Mouse (Mus musculus) layer of hippocampus, adult 9-10 months (tissue): ENCODE results near the gene Asb16.
A peak's percentile ranks its signal among the peaks of the same experiment; 100 is the strongest.
"Not testable (repeated sequence)": the region's sequence is repeated elsewhere in the genome, so short reads cannot be mapped to it uniquely, and the experiment has no call there.

ENCODE experiments used
- DNase-seq: peaks from one replicate; pipeline ENCODE4 v3.0.0; 2022; ENCODE audit warnings: low spot score

Gene Asb16

DNA sequence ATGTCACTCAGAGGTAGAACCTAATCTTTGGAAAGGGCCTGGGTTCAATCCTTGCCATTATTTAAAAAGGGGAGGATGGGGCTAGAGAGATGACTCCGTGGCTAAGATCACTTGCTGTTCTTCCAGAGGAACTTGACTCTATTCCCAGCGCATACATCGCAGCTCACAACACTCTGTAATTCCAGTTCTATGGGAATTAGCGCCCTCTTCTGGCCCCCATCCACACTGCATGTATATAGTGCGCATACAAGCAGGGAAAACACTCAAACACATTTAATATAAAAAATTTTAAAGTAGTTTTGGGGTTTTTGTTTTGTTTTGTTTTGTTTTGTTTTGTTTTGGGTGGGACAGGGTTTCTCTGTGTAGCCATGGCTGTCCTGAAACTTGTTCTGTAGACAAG, 26.7 kb upstream of the Asb16 start:
- DNase-seq = no peak

DNA sequence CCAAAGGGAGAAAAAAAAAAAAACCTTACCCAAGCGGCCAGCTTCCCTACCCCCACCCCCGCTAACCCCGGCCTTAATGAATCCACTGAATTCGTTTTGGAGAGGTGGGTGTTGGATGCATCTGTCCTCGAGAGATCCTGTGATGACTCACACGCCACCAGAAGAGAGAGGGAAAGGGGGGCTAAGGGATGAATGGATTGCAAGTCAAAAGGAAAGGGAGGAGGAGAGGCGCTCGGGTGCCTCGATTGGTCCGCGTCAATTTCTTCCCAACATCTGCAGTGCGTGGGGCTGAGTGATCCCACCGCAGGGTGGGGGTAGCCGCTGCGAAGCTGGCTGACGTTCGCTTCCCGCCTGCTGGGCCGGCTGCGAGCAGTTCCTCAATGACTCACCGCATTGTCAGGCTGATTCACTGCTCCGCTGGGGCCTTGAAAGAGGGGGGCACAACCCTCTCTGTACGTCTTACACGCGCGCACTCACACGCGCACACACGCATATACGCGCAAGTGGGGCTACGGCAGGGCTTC, 23.6 kb upstream of the Asb16 start:
- DNase-seq = no peak

DNA sequence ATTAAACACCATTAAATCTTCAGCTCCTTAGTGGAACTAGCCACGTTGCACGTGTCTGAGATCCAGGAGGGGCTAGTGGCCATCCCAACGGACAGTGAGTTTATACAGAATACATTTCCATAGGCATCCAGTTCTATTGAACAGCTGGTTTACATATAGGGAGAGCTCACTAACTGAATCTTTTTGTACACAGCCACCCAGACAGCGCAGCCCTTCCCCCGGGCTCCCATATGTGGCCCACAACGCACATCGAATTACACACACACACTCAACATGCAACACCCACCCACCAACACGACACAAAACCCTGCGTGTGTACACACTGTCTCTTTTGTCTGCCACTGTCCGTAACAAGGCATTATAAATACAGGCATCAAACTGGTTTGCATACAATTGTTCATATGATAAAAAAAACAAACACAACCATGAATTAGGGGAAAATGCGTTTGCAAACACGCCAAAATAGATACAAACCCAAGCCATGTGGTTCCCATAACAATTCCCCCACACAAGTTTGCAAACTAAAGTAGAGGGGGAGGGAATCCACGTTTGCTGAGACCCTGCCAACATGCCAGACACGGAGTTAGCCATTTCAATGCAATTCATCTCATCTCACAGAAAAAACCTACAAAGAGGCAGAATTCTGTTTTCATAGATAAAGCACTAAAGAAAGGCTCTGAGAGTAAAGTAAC, 22.8 kb upstream of the Asb16 start:
- no peak for DNase-seq

DNA sequence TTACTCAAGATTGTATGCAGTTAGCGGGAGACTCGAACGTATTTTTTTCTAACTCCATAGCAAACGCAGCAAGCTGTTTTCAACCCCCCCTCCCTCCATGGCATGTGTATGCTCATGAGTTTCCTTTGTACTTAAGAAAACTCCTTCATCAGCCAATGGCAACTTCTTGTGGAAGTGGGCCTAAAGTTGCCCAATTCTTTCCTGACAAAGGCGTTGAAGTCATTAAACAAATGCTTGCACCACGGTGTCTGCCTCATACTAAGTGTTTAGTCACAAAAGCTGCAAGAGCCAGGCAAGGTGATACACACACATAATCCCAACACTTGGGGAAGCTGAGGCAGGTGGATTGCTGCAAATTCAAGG, 22.3 kb upstream of the Asb16 start:
- no peak for DNase-seq

DNA sequence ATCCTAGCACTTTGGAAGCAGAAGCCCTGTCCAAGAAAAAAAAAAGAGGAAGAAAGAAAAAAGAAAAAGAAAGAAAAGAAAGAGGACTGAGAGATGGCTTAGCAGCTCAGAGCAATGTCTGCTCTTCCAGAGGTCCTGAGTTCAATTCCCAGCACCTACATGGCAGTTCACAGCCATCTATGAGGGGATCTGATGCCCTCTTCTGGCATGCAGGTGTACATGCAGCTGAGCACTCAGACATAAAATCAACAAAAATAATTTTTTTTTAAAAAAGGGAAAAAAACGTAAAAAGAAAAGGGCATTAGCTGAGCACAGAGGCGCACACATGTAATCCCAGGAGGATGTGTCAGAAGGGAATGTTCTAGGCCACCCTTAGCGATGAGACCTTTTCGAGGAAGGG, 21.7 kb upstream of the Asb16 start:
- no peak for DNase-seq

DNA sequence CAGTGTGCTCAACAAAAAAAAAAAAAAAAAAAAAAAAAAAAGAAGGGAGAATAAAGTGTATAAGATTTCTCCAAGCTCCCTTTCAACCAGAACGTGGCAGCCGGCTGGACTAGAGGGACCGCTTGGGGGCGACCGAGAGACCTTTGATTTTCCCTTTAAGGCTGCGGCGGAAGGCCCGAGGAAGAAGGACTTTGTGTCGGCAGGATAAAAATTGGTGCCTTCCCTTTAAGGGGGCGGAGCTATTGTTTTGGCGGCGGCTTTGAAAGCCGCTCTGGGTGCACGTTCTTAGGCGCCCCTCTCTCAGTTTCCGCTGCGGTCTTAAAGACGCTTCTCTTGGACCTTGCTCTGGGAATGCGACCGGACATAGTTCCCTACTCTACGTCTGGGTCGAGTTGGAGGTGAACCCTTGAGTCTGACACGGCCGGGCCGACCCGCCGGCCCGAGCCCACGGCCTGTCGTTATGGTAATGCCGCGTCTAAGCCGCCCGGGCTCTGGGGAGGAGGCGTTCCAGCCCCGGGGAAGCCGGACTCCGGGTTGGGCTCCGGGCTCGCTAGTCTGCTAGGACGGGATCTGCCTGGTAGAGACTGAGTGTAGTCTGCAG, 19.8 kb upstream of the Asb16 start, which contains the start of gene BC030867:
Gene BC030867 (plus strand): TSS at position 253 of the 601 bp plus-strand sequence.
- DNase-seq = peak; percentile 83

DNA sequence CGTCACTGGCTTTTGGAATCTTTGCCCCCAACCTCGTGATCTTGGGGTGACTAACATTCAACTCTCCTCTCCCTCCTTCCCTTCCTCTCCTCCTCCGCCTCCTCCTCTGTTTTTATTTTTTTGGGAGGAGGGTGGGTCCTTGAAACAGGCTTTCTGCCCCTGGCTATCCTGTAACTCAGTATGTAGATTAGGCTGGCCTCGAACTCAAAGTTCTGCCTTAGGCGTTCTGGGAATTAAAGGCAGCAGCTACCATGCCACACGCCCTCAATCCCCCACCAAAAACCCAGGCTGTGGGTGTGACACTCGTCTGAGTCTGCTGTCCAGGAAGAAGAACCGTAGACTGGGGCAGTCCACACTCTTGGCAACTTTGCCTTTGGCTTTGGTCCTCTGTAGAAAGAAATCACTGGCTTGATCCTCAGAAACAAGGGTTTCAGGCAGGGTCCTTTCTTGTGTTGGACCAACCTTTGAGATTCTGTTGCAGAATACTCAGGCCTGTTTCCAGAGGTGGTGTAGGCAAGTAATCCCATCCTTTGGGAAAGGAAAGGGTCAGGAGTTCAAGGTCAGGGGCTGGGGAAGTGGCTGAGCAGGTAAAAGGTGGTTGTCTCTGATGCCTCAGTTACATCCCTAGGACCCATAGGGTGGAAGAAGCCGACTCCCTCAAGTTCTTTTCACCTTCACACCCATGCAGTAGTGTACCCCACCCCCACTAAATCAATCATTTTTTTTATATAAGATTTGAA, 19.0 kb upstream of the Asb16 start:
- no peak for DNase-seq

DNA sequence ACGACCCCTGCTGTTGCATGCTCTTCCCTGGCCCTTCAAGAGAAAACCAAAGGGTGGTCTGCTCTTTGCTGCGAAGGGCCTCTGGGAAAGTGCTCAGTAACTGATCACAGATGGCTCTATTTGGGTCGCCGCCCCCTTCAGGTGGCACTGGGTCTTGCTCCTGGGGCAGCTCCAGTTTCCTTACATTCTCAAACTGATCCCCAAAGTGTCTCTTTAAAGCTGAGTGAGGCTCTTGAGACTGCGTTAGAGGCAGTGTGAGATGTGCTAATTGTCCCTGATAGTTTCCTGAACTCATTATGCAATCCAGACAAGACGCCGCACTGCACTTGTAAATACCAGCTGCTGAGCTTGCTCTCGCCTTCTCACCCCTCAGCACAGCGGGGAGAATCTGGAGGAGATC, 11.0 kb upstream of the Asb16 start:
- no peak for DNase-seq

DNA sequence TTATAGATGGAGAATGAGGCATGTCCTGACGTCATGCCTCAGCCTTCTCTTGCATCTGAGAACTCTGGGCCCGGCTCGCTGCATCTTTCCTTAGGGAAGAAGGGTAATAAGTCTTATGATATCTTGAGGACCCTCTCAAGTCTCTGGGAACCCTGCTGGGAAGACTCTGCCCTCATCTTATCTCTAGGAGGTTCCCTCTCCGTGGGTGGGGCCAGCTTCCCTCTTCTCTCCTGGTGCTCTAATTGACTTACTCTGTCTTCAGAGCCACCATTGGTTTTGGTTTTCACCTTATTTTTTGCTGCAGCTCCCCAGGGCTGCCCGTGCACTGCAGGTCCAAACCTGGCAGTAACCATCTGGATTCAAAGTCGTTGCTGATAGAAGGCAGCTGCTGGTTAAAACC, 10.4 kb upstream of the Asb16 start:
- no peak for DNase-seq

DNA sequence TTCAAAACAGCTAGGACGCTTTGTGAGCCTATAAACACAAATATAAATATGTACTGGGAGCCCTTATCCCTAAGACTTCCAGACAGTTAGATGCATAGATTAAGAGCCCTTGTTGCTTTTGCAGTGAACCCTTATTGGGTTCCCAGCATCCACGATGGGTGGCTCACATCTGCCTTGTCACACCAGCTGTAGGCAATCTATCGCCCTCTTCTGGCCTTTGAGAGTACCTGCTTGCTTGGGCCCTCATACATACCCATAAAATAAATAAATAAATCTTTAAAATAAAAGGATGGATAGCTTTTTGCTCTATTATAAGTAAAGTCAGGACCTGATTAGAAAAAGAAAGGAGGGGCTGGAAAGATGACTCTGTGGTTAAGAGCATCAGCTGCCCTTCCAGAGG, 10.0 kb upstream of the Asb16 start:
- DNase-seq = no peak

DNA sequence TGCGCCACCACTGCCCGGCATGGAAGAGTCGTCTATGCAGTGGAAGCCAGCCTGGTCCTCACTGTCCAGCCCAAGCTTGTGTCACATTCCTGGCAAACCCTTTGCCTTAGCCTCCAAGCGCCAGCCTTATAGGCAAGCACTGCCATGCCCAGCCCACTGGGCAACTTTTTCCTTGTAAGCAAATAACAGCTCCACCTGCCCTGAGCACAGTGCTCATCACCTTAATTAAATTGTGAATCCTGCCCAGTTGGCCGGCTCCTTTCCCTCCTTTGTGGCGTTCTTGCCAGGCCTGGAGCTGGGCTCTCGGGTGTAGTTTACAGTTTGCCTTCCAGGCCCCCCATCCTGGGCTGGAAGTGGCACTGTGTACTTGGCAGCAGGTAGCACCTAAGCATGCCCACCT, 5.3 kb upstream of the Asb16 start:
- DNase-seq = no peak

DNA sequence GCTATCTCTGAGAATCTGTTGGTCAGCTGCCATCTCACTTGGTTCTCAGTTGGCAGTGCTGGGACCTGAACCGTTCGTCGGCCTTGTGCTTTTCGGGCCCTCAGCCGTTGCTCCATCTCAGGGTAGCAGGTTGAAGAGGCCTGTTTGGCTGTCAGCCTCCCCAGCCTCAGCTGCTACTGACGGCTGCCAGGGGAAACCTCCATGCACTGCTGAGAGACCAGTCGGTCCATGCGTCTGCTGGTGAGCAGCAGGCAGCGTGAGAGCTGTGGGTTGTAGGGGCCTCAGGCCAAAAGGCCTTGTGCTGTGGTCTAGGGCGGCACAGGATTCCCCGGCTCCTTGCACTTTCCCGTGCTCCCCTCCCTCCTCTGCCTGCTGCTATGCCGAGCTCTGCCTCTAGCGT, 2.7 kb upstream of the Asb16 start:
- DNase-seq = no peak

DNA sequence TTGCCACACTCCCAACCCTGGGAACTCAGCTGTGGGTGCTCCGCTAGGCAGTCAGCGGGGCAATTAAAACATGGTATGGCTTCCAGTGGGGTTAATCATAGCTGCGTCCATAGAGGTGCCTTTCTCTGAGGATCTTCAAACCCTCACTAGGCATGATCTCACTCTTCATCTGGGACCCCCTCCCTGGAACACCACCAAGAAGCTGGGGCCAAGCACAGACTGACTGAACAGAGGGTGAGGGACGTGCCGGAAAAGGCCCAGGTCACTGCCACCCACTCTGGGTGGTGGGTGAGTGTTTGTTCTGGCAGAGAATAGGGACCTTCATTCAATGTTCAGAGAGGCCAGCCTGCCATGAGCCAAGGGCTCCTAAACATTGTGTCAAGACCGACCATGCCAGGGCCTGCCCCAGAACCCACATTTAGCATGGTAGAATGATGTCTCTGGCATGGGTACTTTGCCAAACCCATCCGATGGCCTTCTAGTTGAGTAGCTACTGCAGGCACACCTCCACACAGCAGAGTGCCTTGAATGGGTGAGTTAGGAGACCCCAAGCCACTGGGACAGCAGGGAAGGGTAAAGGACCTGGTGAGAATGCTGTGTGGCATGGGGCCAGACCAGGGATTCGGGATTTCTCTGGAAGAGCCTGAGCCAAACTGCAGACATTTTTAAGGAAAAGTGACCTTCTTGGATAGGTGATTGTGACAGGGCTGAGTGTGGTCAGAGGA, 1.8 kb upstream of the Asb16 start:
- no peak for DNase-seq

DNA sequence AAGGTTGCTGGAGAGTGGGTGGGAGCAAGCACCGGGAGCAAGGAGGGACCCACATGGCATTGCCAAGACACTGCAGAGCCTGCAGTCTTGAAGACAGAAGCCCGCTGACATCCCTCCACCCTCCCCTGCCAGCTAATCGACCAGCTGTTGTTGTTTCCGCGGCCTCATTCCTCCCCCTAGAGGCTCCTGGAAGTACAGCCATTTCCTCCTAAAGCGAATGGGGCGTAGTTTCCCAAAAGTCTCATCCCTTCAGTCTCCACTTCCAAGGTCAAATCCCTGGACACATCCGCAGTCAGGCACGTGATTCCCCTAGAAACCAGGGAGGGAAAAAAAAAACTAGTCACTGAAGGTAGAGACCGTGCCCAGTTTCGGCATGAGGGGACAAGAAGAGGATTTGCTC, 1.1 kb upstream of the Asb16 start:
- DNase-seq = no peak

DNA sequence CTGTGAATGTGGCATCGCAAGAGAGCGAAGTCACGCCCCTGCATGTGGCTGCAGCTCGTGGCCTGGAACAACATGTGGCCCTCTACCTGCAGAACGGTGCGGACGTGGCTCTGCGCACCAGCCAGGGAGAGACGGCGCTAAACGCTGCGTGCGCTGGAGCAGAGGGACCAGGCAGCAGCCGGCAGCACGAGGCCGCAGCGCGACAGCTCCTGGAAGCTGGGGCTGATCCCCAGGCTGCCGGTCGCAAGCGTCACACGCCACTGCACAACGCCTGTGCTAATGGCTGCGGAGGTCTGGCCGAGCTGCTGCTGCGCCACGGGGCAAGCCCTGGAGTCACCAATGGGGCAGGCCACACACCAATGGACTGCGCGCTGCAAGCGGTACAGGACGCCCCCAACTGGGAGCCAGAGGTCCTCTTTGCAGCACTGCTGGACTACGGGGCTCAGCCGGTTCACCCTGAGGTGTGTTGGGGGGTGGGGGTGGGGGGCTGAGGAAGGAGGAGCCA, 7.9 kb downstream of the Asb16 start:
- DNase-seq = no peak

DNA sequence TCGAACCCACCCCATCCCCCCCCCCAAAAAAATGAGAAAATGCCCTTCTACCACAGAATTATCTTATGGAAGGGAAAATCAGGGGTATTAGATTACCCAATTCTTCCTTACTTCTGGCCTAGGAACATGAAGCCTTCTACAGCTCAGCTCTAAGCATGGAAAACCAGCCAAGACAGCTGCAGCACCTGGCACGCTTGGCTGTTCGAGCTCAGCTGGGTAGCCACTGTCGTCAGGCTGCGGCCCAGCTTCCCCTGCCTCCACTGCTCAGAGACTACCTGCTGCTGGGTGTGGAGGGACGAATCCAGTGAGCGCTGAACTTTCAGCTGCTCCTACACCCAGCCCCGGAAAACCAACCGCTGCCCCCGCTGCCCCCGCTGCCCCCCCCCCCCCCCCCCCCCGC, 9.2 kb downstream of the Asb16 start:
- no peak for DNase-seq

DNA sequence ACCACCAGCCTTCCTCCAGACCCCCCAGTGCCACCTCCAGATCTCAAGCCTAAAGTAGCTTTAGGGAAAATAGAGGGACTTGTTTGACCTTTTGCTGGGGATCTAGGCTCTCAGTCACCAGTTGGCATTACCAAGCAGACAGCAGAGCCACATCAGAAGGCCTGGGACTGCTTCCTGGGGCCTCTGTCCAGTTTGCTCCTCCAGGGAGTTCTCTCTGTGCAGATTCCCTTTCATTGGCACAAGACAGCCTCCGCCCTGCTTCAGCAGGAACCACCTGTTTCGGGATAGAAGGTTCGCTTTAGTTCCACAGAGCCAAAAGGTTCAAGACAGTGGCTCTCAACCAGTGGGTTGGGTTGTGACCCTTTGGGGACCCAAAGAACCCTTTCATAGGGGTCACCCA, 11.1 kb downstream of the Asb16 start:
- no peak for DNase-seq

DNA sequence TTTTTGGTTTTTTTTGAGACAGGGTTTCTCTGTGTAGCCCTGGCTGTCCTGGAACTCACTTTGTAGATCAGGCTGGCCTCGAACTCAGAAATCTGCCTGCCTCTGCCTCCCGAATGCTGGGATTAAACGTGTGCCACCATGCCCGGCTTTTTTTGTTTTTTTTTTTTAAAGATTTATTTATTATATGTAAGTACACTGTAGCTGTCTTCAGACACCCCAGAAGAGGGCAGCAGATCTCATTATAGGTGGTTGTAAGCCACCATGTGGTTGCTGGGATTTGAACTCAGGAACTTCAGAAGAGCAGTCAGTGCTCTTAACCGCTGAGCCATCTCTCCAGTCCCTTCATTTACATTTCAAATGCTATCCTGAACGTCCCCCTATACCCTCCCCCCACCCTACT, 11.7 kb downstream of the Asb16 start:
- not testable (repeated sequence) for DNase-seq

DNA sequence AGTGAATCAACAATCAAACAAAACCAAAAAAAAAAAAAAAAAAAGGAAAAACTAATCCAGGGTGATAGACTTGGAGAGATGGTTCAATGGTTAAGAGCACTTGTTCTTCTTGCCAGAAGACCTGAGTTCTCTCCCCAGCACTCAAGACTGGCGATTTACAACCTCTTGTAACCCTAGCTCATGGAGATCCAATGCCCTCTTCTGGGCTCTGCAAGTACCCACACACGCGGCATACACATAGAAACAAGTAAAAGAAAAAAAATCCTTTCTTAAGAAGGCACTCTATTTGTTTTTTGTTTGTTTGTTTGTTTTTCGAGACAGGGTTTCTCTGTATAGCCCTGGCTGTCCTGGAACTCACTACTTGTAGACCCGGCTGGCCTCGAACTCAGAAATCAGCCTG, 15.4 kb downstream of the Asb16 start:
- no peak for DNase-seq

DNA sequence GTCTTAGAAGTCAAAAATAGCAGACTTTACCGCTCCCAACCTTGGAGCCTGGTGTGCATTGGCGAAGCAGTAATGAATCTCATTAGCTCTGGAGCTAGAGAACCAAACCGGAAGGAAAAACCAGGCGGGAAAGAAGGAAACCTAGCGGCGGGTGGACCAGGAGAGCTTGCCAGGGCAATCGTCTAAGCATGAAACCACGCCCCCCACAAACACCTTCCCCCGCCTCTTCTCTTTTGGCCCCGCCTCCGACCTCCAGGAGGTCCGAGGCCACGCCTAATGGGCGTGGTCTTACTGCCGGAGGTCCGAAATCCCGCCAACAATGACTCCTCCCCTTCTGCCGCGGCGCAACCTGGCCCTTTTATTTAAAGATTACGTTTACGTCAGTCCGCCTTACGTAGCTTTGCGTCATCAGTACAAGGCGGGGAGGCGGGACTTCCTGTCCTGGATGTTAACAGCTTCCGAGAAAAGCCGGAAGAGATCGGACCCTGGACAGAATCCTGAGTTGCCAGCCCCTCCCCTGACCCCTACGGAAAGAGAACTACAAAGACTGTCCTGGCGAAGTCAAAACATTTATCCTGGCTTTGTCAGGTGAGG, 16.1 kb downstream of the Asb16 start, which contains the start of gene Tmub2:
Gene Tmub2 (plus strand): TSS at position 431 of the 594 bp plus-strand sequence.
- DNase-seq = peak; percentile 97

DNA sequence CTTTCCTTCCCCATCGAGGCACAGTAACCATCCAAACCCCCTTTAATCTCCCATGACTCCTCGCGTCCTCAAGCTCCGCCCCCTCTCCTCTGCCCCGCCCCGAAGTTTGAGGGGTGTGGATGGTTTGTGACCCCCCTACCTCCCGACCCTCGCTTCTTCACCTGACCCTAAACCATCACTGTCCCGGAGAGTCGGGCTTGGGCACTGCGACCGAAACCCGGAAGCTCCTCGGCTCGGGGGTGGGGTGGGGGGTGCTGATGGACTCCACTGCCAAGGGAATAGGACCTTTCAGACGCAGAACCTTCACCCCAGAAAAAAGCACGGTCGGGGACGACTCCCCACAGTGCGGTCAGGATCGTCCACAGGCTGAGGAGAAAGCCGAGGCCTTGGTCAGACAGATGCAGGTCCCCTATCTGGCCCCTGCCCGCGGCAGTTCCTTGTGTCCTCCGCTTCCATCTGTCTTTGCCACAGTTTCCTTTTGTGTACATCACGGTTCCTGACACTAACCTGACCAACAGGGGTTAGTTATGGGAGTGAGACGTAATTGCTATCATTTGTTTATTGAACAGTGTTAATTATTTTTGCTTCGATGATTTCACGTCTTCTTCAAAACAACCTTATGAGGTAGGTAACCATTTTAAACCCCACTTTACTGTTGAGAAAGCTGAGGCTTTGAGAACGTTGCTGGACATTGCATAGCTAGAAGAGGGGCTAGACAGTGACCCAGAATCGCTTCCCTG, 16.7 kb downstream of the Asb16 start:
- no peak for DNase-seq
